In the genomic region with DNA sequence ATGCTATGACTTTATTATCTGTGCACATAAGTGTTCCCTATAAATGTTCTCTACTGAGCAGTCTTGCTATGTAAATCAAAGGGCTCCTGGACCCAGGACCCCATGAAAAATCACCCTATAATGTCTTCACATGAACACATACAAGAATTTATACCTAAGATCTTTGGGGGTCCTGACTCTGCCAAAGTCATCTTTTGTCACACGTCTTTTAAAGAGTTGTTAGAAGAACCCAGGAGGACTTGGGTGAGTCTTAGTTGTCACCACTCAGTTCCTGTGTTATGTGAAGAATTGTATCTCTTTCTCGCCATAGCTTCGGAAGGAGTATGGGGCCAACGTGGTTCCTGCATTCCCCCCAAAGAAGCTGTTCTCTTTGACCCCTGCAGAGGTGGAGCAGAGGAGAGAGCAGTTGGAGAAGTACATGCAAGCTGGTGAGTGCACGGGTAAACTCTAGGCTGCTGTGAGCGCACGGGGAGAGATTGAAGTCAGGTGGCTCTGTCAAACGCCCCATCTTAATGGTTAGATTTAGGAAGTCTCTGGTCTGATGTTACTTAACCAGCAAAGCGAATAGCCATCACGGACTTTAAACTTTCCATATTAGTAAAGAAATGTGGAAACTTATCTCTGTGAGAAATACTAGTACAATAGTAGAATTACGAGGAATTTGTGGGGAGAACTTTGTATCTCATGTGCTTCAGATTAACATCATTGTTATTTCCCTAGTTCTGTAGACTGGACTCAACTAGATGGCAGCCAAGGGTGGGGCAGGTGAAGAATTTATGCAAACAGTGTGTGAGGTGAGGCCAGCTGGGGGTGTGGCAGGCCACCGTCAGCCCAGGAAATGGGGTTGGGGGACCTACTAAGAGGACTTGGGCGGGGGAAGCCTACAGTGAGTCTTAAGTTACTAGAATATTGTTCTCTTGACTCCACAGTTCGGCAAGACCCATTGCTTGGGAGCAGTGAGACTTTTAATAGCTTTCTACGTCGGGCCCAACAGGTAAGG, we compare ENCODE assay signal across 1 mouse cellular context.
TF ChIP-seq lines count a peak whose summit lies in the region.

No protein-coding gene starts in this region.

TF ChIP-seq in CH12.LX, 34 proteins besides CTCF, POLR2A, EP300 and RAD21 (continued from another document):
- TF ChIP-seq IRF4 (IDR thresholded peaks at IDR 0.05; ENCODE audit: low read depth, low read length) (no peak), SIN3A (IDR thresholded peaks at IDR 0.05; ENCODE audit: low read length) (no peak), ZNF384 (IDR thresholded peaks at IDR 0.05; ENCODE audit: low read depth, low read length) (no peak), RCOR1 (conservative IDR thresholded peaks at IDR 0.05; ENCODE audit: low read depth, low read length) (no peak), ETS1 (conservative IDR thresholded peaks at IDR 0.05; ENCODE audit: low read depth, low read length) (no peak), ELF1 (IDR thresholded peaks at IDR 0.05; ENCODE audit: low read depth, low read length) (no peak), MYC (IDR thresholded peaks at IDR 0.05; ENCODE audit: low read depth, low read length) (no peak), USF2 (conservative IDR thresholded peaks at IDR 0.05; ENCODE audit: low read depth, low read length) (no peak), JUND (conservative IDR thresholded peaks at IDR 0.05; ENCODE audit: low read depth, low read length) (no peak), SMC3 (IDR thresholded peaks at IDR 0.05; ENCODE audit: low read depth, low read length) (no peak)
